In the genomic region with DNA sequence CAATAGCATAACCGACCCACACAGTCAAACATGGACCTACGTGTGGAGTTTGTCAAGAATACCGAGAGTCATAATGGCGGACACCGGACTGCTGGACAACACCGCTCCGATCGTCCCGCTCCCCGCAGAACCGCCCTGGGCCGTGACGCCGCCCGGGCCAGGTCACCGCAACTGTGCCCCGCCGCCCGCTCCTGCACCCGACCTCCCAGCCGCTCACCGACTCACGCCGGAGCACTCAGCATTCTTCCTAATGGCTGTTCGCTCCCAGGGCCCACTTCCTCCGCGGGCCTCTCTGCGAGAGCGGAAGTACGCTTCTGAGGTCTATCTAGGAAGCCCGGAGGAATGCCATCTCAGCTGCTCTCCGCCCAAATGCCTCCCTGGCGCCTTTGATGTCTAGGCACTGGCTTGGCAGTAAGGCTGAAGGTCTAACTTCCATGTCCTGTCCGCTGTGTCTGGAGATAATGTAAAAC, we compare ENCODE assay signal across 8 mouse cellular contexts. TPM values are rescaled to one million over a fixed set of nuclear protein-coding genes. Genes with fewer than 3 reads are reported as not detected.
DNase-seq lines count a peak whose midpoint lies in the region; ATAC-seq lines count a peak whose summit lies in the region.

A gene (minus strand): TSS at position 310 of the 470 bp plus-strand sequence.

- H3K9ac ChIP-seq in hindbrain, embryonic 14.5 days, result peak within 1 kb of the TSS; percentile 93

- peak; percentile 92 for ATAC-seq in hindbrain, embryonic 14.5 days (ENCODE audit: low FRiP score)

- WGBS in hindbrain, embryonic 14.5 days, result 1% methylated on average over 34 of the region's 34 CpGs

- DNase-seq in R1 (ENCODE audit: low read depth, low spot score), result peak; percentile 92
- DNase-seq in cerebellum, postnatal 25 days, result peak; percentile 85
- DNase-seq in frontal cortex, postnatal 25 days (ENCODE audit: low spot score in 2 of 2), result peak; percentile 57 to 64
- peak; percentile 89 for DNase-seq in hindbrain, embryonic 14.5 days (ENCODE audit: low spot score)
- peak; percentile 77 to 81 for DNase-seq in layer of hippocampus, postnatal 36 days
- DNase-seq in lung, postnatal 36 days, result peak; percentile 88
- DNase-seq in retina, postnatal 1 day, result peak; percentile 94
- peak; percentile 68 to 71 for DNase-seq in urinary bladder, adult 18-20 months (ENCODE audit: low spot score in 2 of 2)

- H3K4me3 ChIP-seq in hindbrain, embryonic 14.5 days (replicated peaks; ENCODE audit: low read length), result peak within 1 kb of the TSS; percentile 79

- H3K9me3 ChIP-seq in hindbrain, embryonic 14.5 days (ENCODE audit: control insufficient read depth, low read length), result peaks cover 12% of the 10 kb centered on the region; the same call in 1 of the 2 replicates

- peaks cover 21% of the 10 kb centered on the region for H3K36me3 ChIP-seq in hindbrain, embryonic 14.5 days (replicated peaks; ENCODE audit: control insufficient read depth, insufficient read depth)

- peak within 1 kb of the TSS; percentile 70 for H3K27ac ChIP-seq in hindbrain, embryonic 14.5 days

- peak within 1 kb of the TSS; percentile 56 for H3K4me2 ChIP-seq in hindbrain, embryonic 14.5 days (replicated peaks)

- H3K27me3 ChIP-seq in hindbrain, embryonic 14.5 days (ENCODE audit: control insufficient read depth, insufficient read depth, low read length), result no peaks in the 10 kb centered on the region

- peaks cover 9% of the 10 kb centered on the region for H3K4me1 ChIP-seq in hindbrain, embryonic 14.5 days (replicated peaks; ENCODE audit: control insufficient read depth, insufficient read depth, low read length)

RNA-seq across cellular contexts. Expression of the gene that starts here (rescaled TPM):
- 97.7 and 104 TPM in 2 replicates for polyA plus RNA-seq in hindbrain, embryonic 14.5 days (2014; fragmentation: Nextera tagmentation; extraction: Ambion mirVana)
- 100 to 1,000 TPM; 155 to 161 TPM for total RNA-seq in layer of hippocampus, postnatal 36 days (2021)

Comparison
In these comparisons a context has a peak if more than half of its experiments do, and no peak if none do; other contexts are left out.
1. Peak in every context shown above with its lines: DNase-seq, ATAC-seq, H3K4me3 ChIP-seq and H3K27ac ChIP-seq.